Mouse (Mus musculus) ES-Bruce4 (cell line): ENCODE results near the gene Gm4981.
"Not testable (repeated sequence)": the region's sequence is repeated elsewhere in the genome, so short reads cannot be mapped to it uniquely, and the experiment has no call there.

Source experiments
- CTCF ChIP-seq: IDR thresholded peaks from one replicate; pipeline ENCODE4 v1.8.1; 2011; ENCODE audit warnings: low read depth, low read length
- EP300 ChIP-seq: IDR thresholded peaks from 2 replicates; pipeline ENCODE4 v1.6.1; 2011; ENCODE audit warnings: low read depth, low read length; ENCODE audit not compliant: insufficient read depth
- POLR2A ChIP-seq: IDR thresholded peaks from one replicate; pipeline ENCODE4 v1.8.1; 2011; ENCODE audit warnings: low read length; ENCODE audit not compliant: insufficient read depth

DNA sequence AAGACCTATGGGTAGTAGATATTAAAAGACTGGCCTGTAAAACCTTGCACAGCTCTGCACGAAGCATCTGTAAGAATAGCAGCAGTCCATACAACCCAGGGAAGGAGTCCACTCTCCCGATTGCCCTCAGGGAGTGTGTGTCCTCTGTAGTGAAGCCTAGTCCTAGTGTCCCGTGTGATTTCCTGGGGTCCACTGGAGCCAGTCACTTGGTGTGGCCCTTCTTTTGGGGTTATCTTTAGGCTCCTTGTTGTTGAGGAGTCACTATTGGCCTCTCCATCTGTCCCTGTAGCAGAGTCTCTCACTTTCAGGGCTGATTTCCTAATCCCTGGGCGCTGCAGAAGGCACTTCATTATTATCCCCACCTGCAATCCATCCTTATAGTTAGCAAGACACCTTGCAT lies 1.5 kb downstream of the Gm4981 start:
- TF ChIP-seq CTCF, POLR2A, EP300: not testable (repeated sequence)
